In the genomic region with DNA sequence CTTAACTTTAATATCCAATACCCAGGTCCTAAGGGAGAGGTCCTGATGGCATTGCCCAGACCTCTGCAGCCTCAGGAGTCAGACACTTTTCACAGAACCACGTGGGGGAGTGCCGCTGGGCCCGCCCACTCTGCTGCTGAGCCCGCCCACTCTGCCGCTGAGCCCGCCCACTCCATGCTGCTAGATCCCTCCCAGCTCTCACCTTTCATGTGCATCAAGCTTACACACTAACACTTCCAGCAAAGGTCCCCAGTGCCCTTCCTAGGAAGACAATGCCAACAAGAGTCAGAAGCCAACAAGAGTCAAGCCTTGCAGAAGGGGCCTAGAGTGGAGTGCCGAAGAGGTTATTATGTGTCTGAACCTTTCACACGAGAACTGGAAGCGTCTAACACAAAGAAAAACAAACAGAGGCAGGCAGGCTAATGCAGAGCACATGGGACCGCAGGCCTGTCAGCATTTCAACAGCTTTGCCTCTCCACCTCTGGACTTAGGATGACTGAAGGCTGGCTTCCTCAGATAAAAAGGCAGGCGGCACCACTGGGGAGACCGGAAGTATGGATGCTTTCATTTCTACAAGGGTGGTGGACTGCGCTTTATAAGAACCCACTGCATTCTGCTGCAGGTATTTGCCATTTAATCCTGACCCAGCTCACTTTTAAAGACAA, we compare ENCODE assay signal across 10 mouse cellular contexts. TPM values are rescaled to one million over a fixed set of nuclear protein-coding genes. Genes with fewer than 3 reads are reported as not detected.
A peak's percentile ranks its signal among the peaks of the same experiment; 100 is the strongest.
DNase-seq lines count a peak whose midpoint lies in the region; ATAC-seq lines count a peak whose summit lies in the region.
"Had no signal": no experiment of that assay in that cellular context is flagged by ENCODE, and none has a peak within 500 bp of the region (broad histone marks: within the 10 kb centered on the region; RNA-seq: fewer than 3 reads in every experiment).

No protein-coding gene starts in this region.

- peak overlapping the region; percentile 48 for H3K4me3 ChIP-seq in megakaryocyte, embryonic 14.5 days (replicated peaks)
- no peak overlapping the region for H3K4me3 ChIP-seq in embryonic facial prominence, embryonic 15.5 days (replicated peaks)
- H3K4me3 ChIP-seq in limb, embryonic 13.5 days = no peak overlapping the region
- no peak overlapping the region for H3K4me3 ChIP-seq in neural tube, embryonic 11.5 days (ENCODE audit: low read depth, low read length)
- H3K4me3 ChIP-seq: myocyte had no signal

- H3K27ac ChIP-seq in embryonic facial prominence, embryonic 15.5 days (replicated peaks) = peak overlapping the region; percentile 22; the same call in 1 of the 2 replicates
- peak overlapping the region; percentile 69 for H3K27ac ChIP-seq in limb, embryonic 13.5 days
- no peak overlapping the region for H3K27ac ChIP-seq in neural tube, embryonic 11.5 days (ENCODE audit: low read depth, low read length)

- WGBS in embryonic facial prominence, embryonic 15.5 days = 25% methylated on average over 13 of the region's 13 CpGs
- 26% methylated on average over 13 of the region's 13 CpGs for WGBS in limb, embryonic 13.5 days
- 39% methylated on average over 13 of the region's 13 CpGs for WGBS in neural tube, embryonic 11.5 days

- H3K9me3 ChIP-seq in megakaryocyte, embryonic 14.5 days = no peaks in the 10 kb centered on the region
- no peaks in the 10 kb centered on the region for H3K9me3 ChIP-seq in embryonic facial prominence, embryonic 15.5 days (replicated peaks)
- H3K9me3 ChIP-seq in limb, embryonic 13.5 days = no peaks in the 10 kb centered on the region
- no peaks in the 10 kb centered on the region for H3K9me3 ChIP-seq in neural tube, embryonic 11.5 days (ENCODE audit: control insufficient read depth, low read length)

- no peak for ATAC-seq in megakaryocyte, adult 5-6 weeks (ENCODE audit: poor library complexity, severe bottlenecking)
- ATAC-seq in embryonic facial prominence, embryonic 15.5 days (ENCODE audit: insufficient number of reproducible peaks, low FRiP score, low TSS enrichment, low read depth) = peak; percentile 45
- ATAC-seq in limb, embryonic 13.5 days (ENCODE audit: low FRiP score, low read depth) = peak; percentile 70; the same call in 1 of the 2 replicates
- no peak for ATAC-seq in neural tube, embryonic 11.5 days (ENCODE audit: insufficient read depth, low FRiP score, low TSS enrichment)
- ATAC-seq in inflammation-experienced regulatory T-cells, adult 6 months = no peak
- ATAC-seq: Patski had no signal

- H3K36me3 ChIP-seq in megakaryocyte, embryonic 14.5 days (replicated peaks; ENCODE audit: low read length) = peaks cover 1% of the 10 kb centered on the region
- no peaks in the 10 kb centered on the region for H3K36me3 ChIP-seq in embryonic facial prominence, embryonic 15.5 days
- H3K36me3 ChIP-seq in limb, embryonic 13.5 days = no peaks in the 10 kb centered on the region
- no peaks in the 10 kb centered on the region for H3K36me3 ChIP-seq in neural tube, embryonic 11.5 days (ENCODE audit: control insufficient read depth, insufficient read depth, low read length)

- H3K4me2 ChIP-seq in embryonic facial prominence, embryonic 15.5 days (replicated peaks) = peak overlapping the region; percentile 12; the same call in 1 of the 2 replicates
- peak overlapping the region; percentile 21 for H3K4me2 ChIP-seq in limb, embryonic 13.5 days (replicated peaks)
- no peak overlapping the region for H3K4me2 ChIP-seq in neural tube, embryonic 11.5 days (ENCODE audit: low read depth)

- H3K9ac ChIP-seq in embryonic facial prominence, embryonic 15.5 days = no peak overlapping the region
- H3K9ac ChIP-seq in limb, embryonic 13.5 days = no peak overlapping the region
- H3K9ac ChIP-seq in neural tube, embryonic 11.5 days (ENCODE audit: low read length) = no peak overlapping the region

- H3K4me1 ChIP-seq in megakaryocyte, embryonic 14.5 days = peaks cover 76% of the 10 kb centered on the region
- H3K4me1 ChIP-seq in embryonic facial prominence, embryonic 15.5 days = peaks cover 30% of the 10 kb centered on the region
- peaks cover 42% of the 10 kb centered on the region for H3K4me1 ChIP-seq in limb, embryonic 13.5 days
- no peaks in the 10 kb centered on the region; the same call in 1 of the 2 replicates for H3K4me1 ChIP-seq in neural tube, embryonic 11.5 days (ENCODE audit: control insufficient read depth, insufficient read depth, low read length)

- H3K27me3 ChIP-seq in megakaryocyte, embryonic 14.5 days (replicated peaks) = peaks cover 9% of the 10 kb centered on the region
- no peaks in the 10 kb centered on the region for H3K27me3 ChIP-seq in embryonic facial prominence, embryonic 15.5 days
- no peaks in the 10 kb centered on the region for H3K27me3 ChIP-seq in limb, embryonic 13.5 days
- no peaks in the 10 kb centered on the region for H3K27me3 ChIP-seq in neural tube, embryonic 11.5 days (ENCODE audit: control insufficient read depth, insufficient read depth, low read length)
- H3K27me3 ChIP-seq: Patski had no signal

- peak; percentile 58 for DNase-seq in neural tube, embryonic 11.5 days (ENCODE audit: low spot score)
- DNase-seq in frontal cortex, postnatal 36 days (ENCODE audit: low spot score in 2 of 2) = no peak
- no peak for DNase-seq in cerebellum, adult 11 months

RNA-seq across cellular contexts. Expression of a gene that starts 13.8 kb away (rescaled TPM):
- 0.30 TPM in 1 of 2 replicates, not detected in the other for polyA plus RNA-seq in megakaryocyte, embryonic 14.5 days (2012; ENCODE audit: insufficient read depth, low replicate concordance)
- total RNA-seq in megakaryocyte, adult 5-6 weeks (2015) = 0.87 TPM in 1 of 2 replicates, not detected in the other
- total RNA-seq in megakaryocyte, adult 5-6 weeks (2017) = 0.04 and 0.28 TPM in 2 replicates
- 14.7 and 16.1 TPM in 2 replicates for polyA plus RNA-seq in embryonic facial prominence, embryonic 15.5 days (2015; fragmentation: Nextera tagmentation; extraction: Ambion mirVana)
- polyA plus RNA-seq in limb, embryonic 13.5 days (2015; fragmentation: Nextera tagmentation; extraction: Ambion mirVana) = 9.1 and 10.9 TPM in 2 replicates
- 8.2 and 9.9 TPM in 2 replicates for polyA plus RNA-seq in neural tube, embryonic 11.5 days (2014; fragmentation: Nextera tagmentation; extraction: Ambion mirVana)
- under 1 TPM in 1 of 3 experiments, not detected in 2; 0.40 TPM for polyA plus RNA-seq in inflammation-experienced regulatory T-cells, adult 6 months (2017; shearing (Covaris generic))

Comparison
In these comparisons a context has a peak if more than half of its experiments do, and no peak if none do; other contexts are left out.
1. ATAC-seq: peak in embryonic facial prominence, embryonic 15.5 days (single experiment) and limb, embryonic 13.5 days (single experiment); none in megakaryocyte, adult 5-6 weeks (single experiment), neural tube, embryonic 11.5 days (single experiment) and inflammation-experienced regulatory T-cells, adult 6 months (single experiment).